Mouse (Mus musculus) right cerebral cortex, adult 2 months (tissue): ENCODE data around the gene Plxna4.

ENCODE experiments used
- DNase-seq, 2 experiments: peaks; one replicate each; pipeline ENCODE4 v3.0.0; 2021 to 2022; ENCODE audit warnings: low spot score in 2 of 2

The Plxna4 gene

DNA sequence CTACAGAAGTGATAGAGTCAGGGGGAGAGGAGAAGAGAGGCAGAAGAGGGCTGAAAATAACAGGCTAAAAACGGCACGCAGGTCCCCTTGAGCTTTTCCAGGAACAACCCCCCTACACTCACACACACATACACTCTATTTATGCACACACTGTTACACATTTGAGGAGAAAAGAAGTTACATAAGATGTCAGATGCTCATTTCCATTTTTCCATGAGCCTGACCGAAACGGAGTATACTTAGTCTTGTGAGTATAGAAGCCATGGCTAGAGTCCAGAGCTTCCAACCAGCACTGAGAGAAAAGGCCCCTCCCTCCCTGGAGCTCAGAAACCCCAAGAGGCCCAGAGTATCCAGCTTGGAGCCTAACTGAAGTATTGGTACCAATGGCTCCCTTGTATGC lies 112.0 kb downstream of the Plxna4 start:
- DNase-seq, result peak; percentile 40 to 58

DNA sequence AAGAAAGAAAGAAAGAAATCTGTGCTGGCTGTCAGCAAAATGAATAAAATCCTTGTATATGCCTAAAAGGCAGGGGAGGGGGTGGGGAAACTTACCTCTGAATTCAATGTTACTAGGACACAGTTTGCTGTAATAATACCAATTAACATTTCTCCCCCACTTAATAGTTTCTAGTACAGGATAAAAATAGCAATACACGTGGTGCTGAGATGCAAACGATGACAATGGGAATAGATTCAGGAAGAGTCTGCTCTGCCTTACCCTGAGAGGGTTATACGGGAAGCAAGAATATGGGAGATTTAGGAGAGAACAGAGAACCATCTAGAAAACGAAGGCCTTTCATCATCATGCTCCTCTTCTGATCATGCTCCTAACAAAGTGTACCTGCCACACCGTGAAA lies 115.9 kb downstream of the Plxna4 start:
- DNase-seq, result no peak

DNA sequence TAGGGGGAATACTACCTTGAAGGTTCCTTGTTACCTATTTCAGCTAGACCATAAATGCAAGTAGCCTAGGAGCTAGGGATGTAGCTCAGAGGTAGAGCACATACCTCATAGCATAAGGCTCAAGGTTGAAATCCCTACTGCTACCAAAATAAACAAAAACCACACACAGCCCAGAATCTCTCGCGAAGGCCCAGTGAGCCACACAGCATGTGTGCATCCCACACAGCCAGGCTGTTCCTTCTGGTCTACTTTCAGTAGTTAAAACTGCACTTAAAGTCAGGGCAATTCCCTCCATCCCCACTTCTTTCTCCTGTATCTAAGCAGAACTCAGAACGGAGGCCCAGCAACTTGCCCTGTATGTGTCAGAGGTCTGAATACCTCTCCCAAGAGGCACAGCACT lies 116.4 kb downstream of the Plxna4 start:
- DNase-seq, result peak; percentile 49 to 64

DNA sequence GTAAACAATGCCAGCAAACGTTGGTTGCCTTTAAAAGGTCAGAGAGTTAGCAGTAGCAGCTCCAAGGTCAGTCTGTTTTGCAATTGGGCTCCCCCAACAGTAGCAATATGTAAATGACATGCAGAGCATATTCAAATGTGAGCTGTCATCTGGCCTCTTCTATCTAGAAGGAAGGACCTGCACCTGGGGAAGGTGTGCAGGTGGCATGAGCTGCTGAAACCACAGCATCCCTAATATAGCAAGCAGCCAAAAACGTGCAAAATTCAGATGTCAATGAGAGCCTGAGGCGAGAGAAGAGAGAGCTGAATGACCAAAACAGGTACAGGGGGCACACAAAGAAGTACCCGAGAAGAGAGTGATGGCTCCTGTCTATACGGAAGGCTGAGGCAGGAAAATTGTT lies 118.8 kb downstream of the Plxna4 start:
- no peak for DNase-seq

DNA sequence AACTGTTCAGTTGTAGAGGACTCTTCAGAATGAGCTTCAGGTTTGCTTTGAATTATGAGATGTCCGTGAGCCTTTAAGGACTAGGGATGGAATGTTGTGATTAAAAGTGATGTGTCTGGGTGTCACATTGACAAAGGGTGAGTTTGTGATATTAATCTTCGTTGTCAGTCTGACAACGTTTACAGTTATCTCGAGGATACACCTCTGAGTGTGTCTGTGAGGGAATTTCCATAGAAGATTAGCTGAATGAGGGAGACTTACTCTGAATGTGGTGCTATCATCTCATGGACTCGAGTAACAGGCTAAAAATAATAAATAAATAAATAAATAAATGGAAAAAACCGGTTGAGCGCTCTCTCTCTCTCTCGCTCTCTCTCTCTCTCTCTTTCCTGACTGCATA lies 122.9 kb downstream of the Plxna4 start:
- DNase-seq, result no peak

DNA sequence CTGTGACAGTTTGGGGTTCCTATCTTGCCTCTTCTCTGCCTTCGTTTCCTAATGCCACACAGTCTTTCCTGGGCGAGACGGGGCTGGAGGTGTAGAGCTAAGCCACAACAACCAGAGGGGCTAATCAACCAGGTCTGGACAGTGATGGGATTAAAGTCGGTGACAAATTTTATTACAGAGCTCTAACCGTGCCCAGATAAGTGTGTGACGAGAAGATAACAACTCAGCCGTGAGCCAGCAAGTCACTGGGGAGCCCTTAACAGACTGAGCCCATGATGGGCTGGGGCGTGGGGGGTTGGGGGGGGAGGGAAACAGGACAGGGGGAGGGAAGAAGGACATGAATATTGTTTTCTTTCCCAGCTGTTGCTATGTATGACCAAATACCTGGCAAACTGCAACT lies 123.4 kb downstream of the Plxna4 start:
- DNase-seq, result no peak

DNA sequence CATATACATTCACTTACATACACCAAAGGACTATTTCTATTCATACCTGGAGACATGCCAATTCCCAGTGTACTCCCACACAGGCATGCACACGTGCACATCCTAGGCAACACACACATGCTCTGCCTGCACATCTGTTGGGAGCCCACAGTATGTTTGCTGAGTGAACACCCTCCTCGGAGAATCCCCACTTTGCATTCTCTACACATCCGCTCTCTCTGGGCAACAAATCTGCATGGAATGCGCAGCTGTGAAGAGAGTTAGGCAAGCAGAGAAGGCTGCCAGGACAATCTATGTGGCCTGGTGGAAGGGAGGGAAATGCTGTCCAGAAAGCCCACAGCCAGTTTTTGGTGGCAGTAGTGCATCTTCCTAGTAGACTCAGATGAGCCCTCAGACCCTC lies 123.9 kb downstream of the Plxna4 start:
- DNase-seq, result no peak

DNA sequence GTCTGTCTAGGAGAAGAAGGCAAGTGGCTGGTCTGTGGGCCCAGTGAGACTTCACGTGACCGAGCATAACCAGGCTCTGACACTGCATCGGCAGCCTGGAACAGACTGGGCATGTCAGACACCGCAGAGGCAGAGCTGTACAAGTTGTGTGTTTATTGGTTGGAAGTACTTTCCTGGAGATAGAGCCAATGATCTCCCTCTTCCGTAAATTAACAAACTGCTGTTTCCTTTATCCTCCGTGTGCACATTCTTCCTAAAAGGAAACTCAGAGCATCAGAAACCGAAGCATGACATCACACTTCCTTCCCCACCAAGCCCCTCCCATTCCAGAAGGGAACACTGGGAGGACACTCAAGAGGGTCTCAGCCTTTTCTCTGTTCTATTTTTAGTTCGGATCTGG lies 127.6 kb downstream of the Plxna4 start:
- DNase-seq, result no peak

DNA sequence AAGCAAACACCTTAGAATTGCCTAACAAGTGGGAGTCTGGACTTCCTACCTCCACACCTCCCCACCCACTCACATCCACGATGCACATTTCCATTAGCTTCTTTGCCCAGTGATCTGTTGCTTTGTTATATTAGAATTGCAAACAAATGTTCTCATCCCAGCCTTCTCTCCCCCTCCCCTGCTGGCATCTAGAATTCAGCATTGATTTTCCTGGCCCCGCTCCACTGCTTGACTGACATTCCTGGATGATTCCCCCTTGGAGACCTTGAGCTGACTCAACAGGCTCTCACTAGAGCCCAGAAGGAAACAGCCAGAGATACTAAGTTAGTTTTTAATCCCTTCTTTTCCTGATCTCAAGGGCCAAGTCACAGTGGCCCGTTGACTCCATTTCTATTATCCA lies 131.4 kb downstream of the Plxna4 start:
- no peak for DNase-seq

DNA sequence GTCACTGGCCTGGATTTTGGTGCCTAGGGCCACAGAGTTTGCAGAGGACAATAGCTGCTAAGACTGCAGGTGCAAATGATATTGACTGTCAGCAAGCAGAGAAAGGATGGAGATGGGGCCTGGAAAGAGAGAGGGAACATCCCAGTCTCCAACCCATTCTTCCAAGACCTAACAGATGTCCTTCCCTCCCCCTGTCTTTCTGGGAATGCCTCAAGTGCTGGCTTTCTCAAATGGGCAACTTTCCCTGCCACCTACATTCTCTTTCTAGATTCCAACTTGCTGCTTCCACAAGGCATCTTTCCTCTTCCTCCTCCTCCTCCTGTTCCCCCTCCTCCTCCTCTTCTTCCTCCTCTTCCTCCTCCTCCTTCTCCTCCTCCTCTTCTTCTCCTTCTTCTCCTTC lies 136.1 kb downstream of the Plxna4 start:
- DNase-seq, result peak in 1 of 2 experiments; percentile 47

DNA sequence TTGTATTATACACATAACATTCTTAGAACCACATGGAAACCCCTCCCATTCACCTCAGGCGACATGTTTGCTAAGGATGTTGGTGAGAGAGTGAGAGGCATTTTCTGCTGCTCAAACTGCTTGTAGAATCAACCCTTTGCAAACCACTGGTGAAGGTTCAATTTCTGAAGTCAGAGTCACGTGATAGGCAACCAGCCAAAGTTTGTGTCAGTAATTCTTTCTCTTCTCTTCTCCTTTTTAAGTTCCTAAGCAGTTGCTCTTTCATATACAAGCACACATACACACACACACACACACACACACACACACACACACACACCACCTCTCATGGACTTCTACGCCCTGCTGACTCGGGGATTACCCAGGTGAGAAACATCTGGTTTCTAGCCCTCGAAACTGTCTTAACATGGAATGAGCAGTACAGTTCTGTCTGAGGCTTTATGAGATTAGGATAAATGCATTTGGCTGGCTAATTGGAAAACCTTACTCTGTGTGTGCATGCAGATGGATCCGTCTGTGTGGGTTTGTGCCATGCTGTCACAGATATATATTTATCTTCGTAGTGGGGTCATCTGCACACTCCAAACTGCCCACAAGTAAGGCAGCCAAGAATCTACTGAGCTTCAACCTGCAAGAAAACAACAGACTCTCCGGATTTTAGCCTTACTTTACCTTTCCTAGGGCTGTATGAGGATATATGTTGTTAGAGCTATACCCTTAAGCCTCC lies 138.6 kb downstream of the Plxna4 start:
- no peak for DNase-seq

DNA sequence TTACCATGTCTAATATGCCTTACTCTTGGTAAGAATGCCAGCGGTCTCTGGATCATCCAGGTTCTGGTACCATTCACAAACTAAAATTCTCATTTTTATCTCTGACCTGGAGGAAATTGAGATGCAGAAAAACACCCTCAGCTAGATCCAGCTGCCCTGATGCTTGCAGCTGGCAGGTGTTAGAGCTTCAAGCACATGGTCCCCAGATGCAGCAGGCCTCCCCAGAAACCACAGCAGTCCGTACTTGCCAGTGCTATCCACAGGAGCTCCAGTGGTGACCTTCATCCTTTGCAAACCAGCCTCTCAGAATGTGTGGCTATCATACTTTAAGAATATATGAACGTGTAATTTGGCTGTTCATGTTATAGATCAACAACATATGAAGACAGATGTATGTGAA lies 139.2 kb downstream of the Plxna4 start:
- DNase-seq, result no peak

DNA sequence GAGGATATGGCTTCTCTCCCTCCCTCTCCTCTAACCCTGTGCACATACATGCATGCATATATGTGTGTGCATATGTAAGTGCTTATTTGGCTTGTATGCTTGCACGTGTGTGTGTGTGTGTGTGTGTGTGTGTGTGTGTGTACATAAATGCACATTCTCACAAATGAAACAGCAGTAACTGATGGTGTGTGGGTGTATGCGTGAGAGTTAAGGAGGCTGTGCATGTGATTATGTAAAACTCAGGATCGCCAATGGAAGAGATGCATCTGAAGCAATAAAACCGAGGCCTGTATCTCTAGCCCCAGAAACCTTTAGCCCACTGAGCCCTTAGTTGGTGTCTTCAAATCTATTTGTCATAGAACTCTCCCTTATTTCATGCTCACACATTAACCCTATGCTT lies 141.7 kb downstream of the Plxna4 start:
- DNase-seq, result no peak

DNA sequence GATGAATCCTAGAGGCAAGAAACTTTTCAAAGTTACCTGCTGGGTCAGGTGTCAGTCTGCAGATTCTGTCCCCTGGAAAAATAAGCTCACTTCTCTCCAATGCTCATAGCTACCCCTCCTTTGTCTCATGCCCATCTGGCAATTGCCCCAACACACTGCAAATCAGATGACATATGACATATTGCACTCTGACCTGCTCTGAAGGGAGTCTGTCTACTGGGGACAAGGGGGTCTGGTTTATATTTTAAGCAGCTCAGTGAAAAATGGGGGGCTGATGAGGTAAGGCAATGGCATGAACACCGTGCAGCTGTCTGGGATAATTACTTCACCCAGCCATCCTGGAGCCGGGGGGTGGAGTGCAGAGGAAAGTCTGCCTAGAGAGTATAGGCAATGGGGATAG lies 142.7 kb downstream of the Plxna4 start:
- no peak for DNase-seq

DNA sequence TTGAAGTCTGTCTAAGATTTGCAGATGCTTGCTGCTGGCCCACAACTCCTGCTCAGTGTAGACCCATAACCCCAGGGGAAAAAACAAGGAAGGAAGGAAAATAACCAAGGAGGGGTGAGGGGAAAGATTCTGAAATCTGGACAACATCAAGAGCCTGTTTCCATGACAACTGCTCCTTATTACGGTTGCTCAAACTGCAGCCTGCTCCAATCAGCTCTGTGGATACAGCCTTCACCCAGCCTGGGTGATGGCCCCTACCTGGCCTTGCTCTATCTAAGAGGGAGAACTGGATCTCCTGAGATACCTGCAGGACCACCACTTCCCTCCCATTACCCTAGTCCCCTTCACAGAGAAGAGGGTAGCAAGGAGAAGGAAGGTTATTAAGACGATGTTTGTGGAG lies 143.6 kb downstream of the Plxna4 start:
- no peak for DNase-seq

DNA sequence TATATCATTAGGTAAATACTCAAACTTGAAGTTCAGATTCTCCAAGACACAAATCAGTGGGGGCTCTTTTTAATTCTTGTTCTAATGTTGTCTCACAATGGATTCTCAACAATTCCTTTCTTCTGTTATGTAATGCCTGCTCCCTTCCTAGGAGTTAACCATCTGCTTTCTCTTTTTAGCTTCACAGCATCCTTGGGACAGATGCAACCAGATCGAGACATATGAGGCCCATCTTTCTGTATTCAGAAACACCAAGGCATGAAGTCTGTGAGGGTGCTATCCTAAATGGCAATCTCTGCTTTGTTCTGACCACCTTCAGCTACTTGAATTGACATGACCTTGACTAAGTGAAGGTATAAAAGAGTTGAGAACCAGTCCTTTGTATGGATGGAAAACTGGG lies 144.3 kb downstream of the Plxna4 start:
- no peak for DNase-seq

DNA sequence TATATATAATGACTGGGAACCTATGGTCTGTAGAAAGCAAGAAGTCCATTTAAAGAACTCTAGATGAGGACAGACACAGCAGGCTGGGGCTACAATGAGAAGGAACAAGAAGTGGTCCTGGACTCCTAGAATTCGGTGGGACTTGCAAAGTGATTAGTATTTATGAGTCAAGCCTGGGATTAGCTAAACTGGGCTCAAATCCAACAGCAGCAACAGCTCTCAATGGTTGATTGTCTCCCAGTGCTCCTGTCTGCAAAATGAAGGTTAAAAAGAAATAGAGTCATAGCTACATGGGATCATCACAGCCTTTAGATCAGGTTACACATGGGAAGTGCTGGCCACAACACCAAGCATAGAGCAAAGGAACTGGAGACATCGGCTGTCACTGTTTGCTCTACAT lies 148.6 kb downstream of the Plxna4 start:
- no peak for DNase-seq

DNA sequence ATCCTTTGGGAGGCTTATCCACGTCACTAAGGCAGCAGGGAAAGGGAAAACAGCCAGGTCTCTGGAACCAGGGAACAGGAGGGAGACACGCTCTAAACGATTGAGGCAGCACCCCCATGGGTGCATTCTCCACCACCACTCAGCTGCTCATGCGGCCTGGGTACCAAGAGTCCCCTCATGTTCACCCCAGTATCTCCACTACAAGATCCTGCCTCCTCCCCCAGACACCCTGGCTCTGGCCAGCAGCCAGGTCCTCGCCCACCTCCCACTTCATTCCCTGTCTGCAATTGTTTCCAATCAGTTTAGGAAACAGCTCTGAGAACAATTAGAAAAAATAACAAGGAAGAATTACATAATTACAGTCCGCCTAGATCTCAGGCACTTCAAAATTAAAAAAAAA lies 150.8 kb downstream of the Plxna4 start:
- peak in 1 of 2 experiments; percentile 40 for DNase-seq

DNA sequence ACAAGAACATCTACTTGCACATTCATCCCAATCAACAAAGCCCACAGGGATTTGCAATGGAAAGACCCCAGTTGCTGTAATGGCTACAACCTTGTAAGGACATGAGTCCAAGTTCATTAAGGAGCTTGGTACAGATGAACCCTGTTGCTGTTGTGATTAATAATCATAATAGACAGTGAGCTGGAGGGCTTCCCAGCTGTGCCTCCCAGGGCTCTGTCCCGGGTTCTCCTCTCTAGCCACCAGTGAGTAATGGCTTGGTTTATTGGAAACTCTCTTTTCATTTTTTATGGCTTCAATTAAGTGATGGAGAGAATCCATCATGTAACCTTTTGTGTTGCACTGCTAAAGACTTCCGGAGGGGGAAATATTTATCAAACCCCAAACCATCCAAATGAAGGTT lies 164.9 kb downstream of the Plxna4 start:
- DNase-seq, result no peak

DNA sequence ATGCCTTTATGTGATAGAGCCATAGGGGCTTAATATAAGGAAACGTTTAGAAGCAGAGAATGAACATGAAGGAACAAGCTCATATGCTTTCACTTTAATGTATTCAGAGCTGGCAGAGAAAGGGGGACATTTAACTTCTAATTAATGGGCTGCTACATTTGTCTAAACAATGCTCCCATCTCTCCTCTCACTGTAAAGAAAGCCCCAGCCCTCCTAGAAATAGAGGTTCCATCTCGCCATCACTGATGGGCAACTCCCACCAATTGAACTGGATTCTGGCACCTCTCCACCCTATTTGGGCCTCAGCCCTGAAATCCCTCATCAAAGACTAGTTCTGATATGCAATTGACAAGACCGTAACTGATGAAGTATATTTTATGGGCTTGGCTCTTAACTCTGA lies 167.4 kb downstream of the Plxna4 start:
- DNase-seq, result no peak

DNA sequence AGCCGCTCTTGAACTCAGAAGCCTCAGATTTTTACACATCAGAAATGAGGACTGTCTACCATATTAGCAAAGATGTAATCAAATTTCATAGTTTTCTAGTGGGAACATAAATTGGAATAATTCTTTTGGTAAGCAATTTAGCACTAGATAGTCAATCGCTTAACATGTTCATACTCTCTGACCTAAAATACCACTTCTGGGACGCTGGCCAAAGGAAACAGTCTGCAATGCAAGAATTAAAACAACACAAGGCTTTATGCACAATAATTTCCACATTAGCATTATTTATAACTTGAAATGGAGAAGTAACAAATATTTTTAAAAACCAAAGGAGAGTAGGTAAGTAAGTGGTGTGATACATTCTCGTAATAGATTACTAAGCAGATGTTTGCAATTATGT lies 170.6 kb downstream of the Plxna4 start:
- no peak for DNase-seq

DNA sequence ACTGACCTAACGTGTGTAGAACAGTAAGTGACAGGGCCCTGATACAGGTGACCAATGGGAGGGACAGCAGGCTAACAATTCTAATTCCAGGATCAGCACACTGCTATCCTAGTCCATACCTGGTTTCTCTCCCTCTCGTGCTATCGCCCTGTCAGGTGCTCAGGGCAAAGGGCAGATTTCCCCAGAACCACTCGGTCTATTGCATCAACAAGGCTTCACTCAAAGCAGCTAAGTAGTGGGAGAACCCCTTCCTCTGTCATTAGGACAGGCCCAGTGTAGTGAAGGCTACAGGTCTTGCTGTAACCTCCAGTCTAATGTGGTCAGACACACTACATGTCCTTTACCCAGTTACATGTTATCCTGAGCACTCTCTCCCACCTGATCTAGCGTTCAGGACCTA lies 176.7 kb downstream of the Plxna4 start:
- no peak for DNase-seq

DNA sequence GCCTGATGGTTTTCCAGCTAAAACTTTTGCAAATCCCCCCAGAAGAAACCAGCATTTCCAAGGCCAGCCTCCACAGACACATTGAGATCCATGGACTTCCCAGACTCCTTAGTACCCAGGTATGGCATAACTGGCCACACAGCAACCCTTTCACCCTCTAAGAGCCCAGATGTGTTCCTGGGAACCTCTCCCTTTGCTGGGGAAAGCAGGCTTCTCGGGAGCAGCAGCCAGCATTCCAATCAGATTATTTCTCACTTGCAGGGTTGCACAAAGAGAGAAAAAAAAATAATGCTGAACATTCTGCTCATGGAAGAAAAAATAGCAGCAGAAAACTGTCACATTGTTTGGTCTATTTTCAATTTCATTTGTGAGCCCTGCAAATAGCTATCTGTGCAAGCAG lies 178.4 kb downstream of the Plxna4 start:
- DNase-seq, result no peak

DNA sequence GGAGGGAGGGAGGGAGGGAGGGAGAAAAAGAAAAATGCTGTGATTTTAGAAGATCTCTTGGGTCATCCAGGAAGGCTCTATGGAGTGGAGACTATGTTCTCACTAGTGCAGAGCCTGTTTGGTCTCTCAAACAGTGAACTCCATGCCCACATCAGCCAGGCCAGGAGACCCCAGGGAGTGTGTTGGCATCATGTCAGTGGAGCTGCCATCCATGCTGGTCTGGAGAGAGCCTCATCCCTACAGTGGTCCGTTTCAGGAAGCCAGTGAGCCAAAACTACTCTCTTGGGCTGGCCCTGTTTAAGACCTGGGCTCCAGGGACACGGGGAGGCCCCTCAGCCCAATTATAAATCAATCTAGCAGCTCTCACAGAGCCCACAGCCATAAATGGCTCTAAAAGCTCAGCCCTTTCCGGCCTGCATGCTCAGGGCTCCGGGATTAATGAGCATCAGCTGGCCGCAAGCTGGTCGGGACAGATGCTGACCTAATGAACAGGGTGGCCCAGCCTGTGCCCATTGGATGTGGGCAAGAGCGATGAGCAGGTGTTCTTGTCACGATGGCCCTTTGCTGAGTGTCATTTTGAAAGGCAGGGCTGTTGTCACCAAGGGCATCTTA lies 180.3 kb downstream of the Plxna4 start:
- no peak for DNase-seq
